Mouse (Mus musculus): ENCODE results near the gene Ripor3.

DNA sequence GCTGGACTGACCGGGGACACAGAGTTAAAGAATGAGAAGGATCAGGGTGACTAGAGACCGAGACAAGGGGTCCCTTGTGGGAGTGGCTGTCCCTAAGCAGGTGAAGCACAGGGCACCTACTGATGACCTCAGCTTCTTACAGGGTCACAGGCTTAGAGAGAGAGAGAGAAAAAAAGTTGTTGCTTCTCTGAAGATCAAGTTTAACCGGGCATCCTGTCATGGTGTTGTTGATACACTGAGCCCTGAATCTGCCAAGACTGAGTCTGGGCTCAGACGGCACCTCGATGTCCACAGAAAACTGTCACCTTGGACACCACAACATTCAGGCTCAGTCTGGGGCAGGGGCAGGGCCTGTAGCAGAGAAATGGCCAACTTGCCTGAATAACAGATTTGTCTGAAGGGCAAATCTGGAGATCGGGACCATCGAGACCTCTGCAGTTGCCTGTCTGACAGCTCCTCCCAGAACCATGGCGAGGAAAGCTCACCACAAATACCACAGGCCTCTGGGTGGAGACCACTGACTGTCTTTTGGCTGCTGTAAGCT is 13.7 kb downstream of the Ripor3 start:
- TF ChIP-seq GATA1 (IDR thresholded peaks at IDR 0.05; ENCODE audit: low read length) = no peak
- no peak for TF ChIP-seq TAL1 (IDR thresholded peaks at IDR 0.05; ENCODE audit: low read length)

All from erythroblast, embryonic 14.5 days (primary cell).